Mouse (Mus musculus): ENCODE data around the gene Gtdc1.

The Gtdc1 gene

DNA sequence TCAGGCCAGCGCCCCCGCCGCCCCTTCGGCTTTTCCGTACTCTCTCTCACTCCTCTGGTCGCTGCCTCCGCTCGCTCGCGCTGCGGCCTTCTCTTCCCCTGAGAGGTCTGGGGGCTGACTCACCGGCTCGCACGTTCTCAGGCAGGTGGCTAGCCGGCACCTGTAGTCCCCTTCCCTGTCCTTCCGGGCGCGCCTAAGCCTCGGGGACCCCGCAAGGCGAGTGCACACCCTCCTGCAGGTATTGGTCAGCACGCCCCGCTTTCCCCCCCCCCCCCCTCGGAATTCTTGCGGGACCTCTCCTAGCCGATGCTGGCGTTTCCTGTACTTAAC, at the start of gene Gtdc1:
TSS of gene Gtdc1 (minus strand) at position 176 of the 330 bp plus-strand sequence.
- TF ChIP-seq GATA4 (IDR thresholded peaks at IDR 0.05; ENCODE audit: insufficient replicate concordance, low read length): no peak

- no peak for TF ChIP-seq GATA4 (IDR thresholded peaks at IDR 0.05; ENCODE audit: insufficient replicate concordance, low read length)
Observed at GRCm38 (mm10) chr2:44977051-44977450, 49.6 kb upstream of the Gtdc1 start.

DNA sequence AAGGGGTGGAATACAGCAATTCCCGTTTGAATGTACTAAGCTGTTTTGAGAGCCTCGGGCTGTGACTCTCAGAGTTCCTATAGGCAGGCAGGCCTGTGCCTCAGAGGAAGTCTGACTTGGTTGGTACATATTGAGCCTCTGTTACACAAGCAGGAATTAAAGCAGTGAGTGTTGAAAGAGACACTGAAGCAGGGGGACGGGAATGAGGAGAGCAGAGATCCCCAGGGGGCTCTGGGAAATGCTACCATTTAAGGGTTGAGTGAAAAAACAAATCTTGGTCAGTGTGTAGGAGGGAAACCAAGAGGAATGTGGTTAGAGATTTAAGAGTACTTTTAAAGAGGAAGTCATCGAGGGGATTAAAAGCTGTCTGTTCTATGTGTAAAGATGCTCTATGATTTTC, 49.0 kb upstream of the Gtdc1 start:
- no peak for TF ChIP-seq GATA4 (IDR thresholded peaks at IDR 0.05; ENCODE audit: insufficient replicate concordance, low read length)

GRCm38 (mm10) chr2:44973828-44974227, 46.4 kb upstream of the Gtdc1 start:
- no peak for TF ChIP-seq GATA4 (IDR thresholded peaks at IDR 0.05; ENCODE audit: insufficient replicate concordance, low read length)

DNA sequence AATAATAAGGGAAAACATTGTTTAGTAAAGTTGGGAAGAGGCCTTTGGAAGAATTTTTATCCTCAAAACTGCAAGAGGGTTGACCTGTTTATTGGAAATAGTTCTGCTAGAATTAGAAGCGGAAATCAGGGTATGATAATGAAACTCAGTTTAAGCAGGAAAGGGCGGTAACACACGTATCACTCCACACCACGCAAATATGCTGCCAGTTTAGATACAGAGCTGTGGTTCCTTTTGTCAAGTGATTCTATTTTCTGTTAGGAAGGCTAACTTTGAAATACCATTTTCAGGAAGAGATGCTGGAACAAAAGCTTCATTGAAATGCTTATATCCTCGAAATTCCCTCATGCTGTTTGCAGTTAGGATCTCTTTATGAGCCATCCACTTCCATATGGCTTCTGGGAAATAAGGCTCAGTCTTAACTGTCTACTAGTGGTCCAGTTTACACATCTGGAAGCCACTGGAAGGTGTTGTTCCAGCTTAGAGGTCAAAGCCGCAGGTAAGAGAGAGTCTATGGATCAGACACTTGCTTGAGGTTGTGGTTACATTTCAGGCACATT, 42.7 kb upstream of the Gtdc1 start:
- 0 out of 2 replicates have a peak, but pooled peaks have one; percentile 72 for TF ChIP-seq GATA4 (IDR thresholded peaks at IDR 0.05; ENCODE audit: insufficient replicate concordance, low read length)

DNA sequence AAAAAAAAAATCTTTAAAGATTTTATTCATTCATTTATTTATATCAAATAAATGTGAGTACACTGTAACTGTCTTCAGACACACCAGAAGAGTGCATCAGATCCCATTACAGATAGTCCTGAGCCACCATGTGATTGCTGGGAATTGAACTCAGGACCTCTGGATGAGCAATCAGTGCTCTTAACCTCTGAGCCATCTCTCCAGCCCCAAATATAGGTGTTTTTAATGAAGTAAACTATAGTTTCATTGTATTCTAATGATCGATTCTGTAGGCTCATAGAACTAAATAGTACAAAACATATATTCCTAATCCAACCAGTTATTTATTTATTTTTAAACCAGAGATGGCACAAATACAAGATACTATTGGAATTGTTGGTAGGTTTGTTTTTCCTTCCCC, 42.2 kb upstream of the Gtdc1 start:
- no peak for TF ChIP-seq GATA4 (IDR thresholded peaks at IDR 0.05; ENCODE audit: insufficient replicate concordance, low read length)

DNA sequence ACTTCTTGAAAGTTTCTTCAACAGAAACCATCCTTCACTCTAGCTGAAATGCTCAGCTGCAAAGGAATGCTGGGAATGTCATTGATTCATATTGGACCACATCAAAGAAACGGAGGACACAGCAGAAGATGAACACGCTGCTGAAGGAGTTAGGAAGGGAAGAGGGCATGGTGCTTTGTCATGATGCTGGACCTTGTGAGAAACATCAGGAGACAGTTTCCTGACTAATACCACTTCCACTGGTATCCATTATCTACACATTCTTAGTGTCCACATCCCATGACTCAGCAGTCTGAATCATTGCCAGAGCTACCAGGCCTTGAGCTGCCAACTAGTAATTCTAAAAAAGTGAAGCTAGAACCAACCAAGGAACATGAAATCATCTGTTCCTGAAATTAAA, 41.8 kb upstream of the Gtdc1 start:
- TF ChIP-seq GATA4 (IDR thresholded peaks at IDR 0.05; ENCODE audit: insufficient replicate concordance, low read length): no peak

DNA sequence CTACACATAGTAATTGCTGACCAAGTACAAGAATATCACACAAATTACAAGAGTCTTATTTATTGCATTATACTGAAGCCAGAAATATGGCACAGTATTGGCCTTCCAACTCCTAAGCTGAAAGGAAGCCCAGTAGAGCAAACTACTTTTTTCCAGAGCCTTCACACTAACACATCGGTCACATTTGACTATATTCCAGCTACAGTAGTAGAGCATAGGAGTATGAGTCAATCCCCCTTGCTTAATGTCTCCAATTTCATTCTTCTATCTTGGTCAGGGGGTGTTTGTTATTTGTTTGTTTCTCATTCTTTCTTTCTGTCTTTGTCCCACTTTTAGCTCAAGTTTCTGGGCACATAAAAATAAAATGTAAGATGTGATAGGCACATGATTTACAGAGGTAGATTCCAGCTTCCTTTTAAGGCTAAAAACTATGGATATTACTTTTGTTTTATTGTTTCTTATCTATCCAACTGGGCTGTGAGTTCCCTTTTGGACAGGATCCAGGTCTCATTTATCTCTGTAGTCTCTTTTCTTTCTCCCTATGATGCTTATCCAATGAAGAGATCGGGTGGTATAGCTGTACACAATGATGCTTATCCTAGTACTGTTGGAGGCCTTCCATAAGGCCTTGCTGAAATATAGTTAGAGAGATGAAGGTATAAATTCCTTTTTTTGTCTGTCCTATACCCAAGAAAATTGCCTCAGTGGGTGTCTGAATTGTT, 38.5 kb upstream of the Gtdc1 start:
- TF ChIP-seq GATA4 (IDR thresholded peaks at IDR 0.05; ENCODE audit: insufficient replicate concordance, low read length): no peak

- TF ChIP-seq GATA4 (IDR thresholded peaks at IDR 0.05; ENCODE audit: insufficient replicate concordance, low read length): no peak
Observed at GRCm38 (mm10) chr2:44962620-44963019, 35.2 kb upstream of the Gtdc1 start.

- no peak for TF ChIP-seq GATA4 (IDR thresholded peaks at IDR 0.05; ENCODE audit: insufficient replicate concordance, low read length)
Observed at GRCm38 (mm10) chr2:44961192-44961591, 33.7 kb upstream of the Gtdc1 start.

DNA sequence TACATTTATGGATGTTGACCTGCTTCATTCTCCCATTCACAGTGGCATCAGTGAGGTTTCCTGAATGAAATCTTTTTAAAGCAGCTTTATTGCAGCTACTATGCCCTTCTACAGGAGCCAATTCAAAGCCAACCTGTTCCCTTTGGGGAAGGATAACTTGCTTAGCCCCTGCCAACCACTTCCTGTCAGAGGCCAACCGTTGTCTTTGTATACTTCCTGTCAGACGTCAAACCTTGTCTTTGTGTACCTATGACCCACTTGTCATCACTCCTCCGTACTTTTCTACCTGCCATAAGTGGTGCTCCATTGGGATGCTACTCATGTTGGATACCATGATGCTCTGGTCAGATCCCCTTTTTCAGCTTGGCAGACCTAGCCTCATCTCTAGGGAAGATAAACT, 33.1 kb upstream of the Gtdc1 start:
- TF ChIP-seq GATA4 (IDR thresholded peaks at IDR 0.05; ENCODE audit: insufficient replicate concordance, low read length): no peak

- TF ChIP-seq GATA4 (IDR thresholded peaks at IDR 0.05; ENCODE audit: insufficient replicate concordance, low read length): no peak
Observed at GRCm38 (mm10) chr2:44957329-44957797, 29.9 kb upstream of the Gtdc1 start.

GRCm38 (mm10) chr2:44956232-44956631, 28.8 kb upstream of the Gtdc1 start:
- no peak for TF ChIP-seq GATA4 (IDR thresholded peaks at IDR 0.05; ENCODE audit: insufficient replicate concordance, low read length)

DNA sequence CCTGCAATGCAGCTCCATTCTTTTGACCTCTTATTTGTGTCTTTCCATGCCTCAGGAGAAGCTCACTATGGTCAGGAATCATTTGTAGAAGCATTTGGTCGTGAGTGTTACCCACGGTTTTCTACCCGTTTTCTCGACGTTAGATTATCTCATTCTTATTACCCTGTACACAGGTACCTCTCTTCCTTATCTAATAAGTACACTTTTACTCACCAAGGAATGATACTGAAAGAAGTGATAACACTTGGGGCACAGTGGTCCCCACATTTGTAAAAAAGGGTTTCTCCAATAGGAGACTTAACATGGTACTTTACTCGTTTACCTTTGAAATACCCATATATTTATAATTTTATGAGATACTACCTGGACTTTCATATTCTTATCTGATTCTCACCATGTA, 28.0 kb upstream of the Gtdc1 start:
- no peak for TF ChIP-seq GATA4 (IDR thresholded peaks at IDR 0.05; ENCODE audit: insufficient replicate concordance, low read length)

- TF ChIP-seq GATA4 (IDR thresholded peaks at IDR 0.05; ENCODE audit: insufficient replicate concordance, low read length): no peak
Observed at GRCm38 (mm10) chr2:44954180-44954579, 26.7 kb upstream of the Gtdc1 start.

GRCm38 (mm10) chr2:44952830-44953422, 25.5 kb upstream of the Gtdc1 start:
- TF ChIP-seq GATA4 (IDR thresholded peaks at IDR 0.05; ENCODE audit: insufficient replicate concordance, low read length): peak; percentile 86; the same call in 1 of the 2 replicates

Data from liver, adult (tissue).